Mouse (Mus musculus): Measurements from ENCODE around the gene Arhgap32. TPM values are rescaled to one million over a fixed set of nuclear protein-coding genes. Genes with fewer than 3 reads are reported as not detected.

Gene Arhgap32
- polyA plus RNA-seq, 1 experiment from 2014 or later = 16.6 TPM

DNA sequence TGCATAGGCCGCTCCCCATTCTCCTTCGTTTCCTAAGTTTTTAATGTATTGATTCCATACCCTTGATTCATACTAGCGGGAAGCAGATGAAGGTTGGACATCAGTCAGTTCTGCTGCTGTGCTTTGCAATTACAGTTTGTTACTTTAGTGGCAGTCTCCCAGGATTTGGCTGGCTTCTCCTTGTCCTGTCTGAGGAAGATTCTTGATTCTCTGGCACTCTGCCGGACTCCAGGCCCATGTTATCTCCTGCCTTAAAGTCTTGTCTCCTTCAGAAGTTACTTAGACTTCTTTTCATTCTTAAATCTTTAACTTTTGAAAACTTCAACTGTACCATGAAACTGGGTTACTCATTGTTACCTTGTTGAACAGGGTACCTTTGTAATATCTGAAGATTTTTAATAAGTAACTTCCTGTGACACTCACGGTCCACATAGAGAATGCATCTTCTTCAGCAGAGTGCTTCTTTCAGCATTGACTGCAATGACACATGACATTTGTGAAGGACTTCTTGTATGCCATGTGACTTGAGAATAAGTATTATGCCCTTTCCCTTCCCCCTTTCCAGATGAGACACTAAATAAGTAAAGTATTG is 52.7 kb downstream of the Arhgap32 start:
- ATAC-seq (ENCODE audit: low FRiP score) = no peak
- no peak overlapping the region for H3K4me2 ChIP-seq (replicated peaks)
- no peaks in the 10 kb centered on the region for H3K9me3 ChIP-seq (ENCODE audit: control insufficient read depth, low read length)
- H3K27ac ChIP-seq = no peak overlapping the region
- no peaks in the 10 kb centered on the region for H3K36me3 ChIP-seq (replicated peaks; ENCODE audit: control insufficient read depth, insufficient read depth)
- no peak overlapping the region for H3K4me3 ChIP-seq (replicated peaks; ENCODE audit: low read length)
- WGBS = 88% methylated on average over 5 of the region's 5 CpGs
- no peaks in the 10 kb centered on the region for H3K4me1 ChIP-seq (replicated peaks; ENCODE audit: control insufficient read depth, insufficient read depth, low read length)
- no peak for DNase-seq (ENCODE audit: low spot score)
- no peaks in the 10 kb centered on the region for H3K27me3 ChIP-seq (ENCODE audit: control insufficient read depth, insufficient read depth, low read length)
- no peak overlapping the region for H3K9ac ChIP-seq

DNA sequence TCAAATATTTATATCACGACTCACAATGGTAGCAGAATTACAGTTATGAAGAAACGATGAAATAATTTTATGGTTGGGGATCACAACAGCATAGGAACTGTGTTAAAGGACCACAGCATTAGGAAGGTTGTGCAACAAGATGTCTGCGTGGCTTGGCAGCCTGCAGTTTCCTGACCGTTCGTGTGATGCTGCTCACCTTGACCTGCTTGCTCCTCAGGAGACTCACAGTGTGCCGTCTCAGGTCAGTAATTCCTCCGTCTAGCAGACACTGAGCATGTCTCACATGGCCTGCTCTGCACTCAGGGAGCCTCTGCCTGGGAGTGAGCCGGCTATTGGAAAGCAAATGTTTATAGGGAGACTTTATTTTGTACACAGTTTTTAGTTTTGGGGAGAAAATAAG is 54.8 kb downstream of the Arhgap32 start:
- ATAC-seq (ENCODE audit: low FRiP score) (no peak), DNase-seq (ENCODE audit: low spot score) (no peak)
- no peaks in the 10 kb centered on the region for H3K4me1 ChIP-seq (replicated peaks; ENCODE audit: control insufficient read depth, insufficient read depth, low read length)
- H3K4me3 ChIP-seq (replicated peaks; ENCODE audit: low read length) = no peak overlapping the region
- H3K9ac ChIP-seq = no peak overlapping the region
- 88% methylated on average over 8 of the region's 8 CpGs for WGBS
- H3K36me3 ChIP-seq (replicated peaks; ENCODE audit: control insufficient read depth, insufficient read depth) = no peaks in the 10 kb centered on the region
- no peak overlapping the region for H3K4me2 ChIP-seq (replicated peaks)
- H3K27ac ChIP-seq = no peak overlapping the region
- no peaks in the 10 kb centered on the region for H3K27me3 ChIP-seq (ENCODE audit: control insufficient read depth, insufficient read depth, low read length)
- H3K9me3 ChIP-seq (ENCODE audit: control insufficient read depth, low read length) = no peaks in the 10 kb centered on the region

DNA sequence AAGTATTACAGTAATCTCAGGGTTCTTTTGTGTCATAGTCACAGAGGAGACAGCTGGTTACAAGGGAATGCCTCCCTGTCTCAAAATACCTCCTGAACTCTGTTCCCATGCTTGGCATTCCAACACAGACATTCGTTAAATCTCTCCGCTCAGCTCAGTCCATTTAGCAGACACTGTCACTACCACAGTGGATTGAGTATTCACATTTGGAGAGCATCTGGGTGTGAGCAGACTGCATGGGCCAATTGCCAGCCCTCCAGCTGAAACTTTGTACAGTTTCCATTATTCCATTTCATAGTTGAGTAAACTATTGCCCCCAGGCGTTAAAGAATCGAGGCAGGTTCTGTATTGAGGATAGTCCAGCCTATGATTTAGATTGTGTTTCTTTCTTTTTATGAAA is 60.7 kb downstream of the Arhgap32 start:
- Histone ChIP-seq H3K4me2 (replicated peaks) (no peak overlapping the region), H3K4me1 (replicated peaks; ENCODE audit: control insufficient read depth, insufficient read depth, low read length) (no peaks in the 10 kb centered on the region), H3K36me3 (replicated peaks; ENCODE audit: control insufficient read depth, insufficient read depth) (no peaks in the 10 kb centered on the region), H3K27ac (no peak overlapping the region), H3K4me3 (replicated peaks; ENCODE audit: low read length) (no peak overlapping the region), H3K9ac (no peak overlapping the region), H3K27me3 (ENCODE audit: control insufficient read depth, insufficient read depth, low read length) (no peaks in the 10 kb centered on the region), H3K9me3 (ENCODE audit: control insufficient read depth, low read length) (no peaks in the 10 kb centered on the region)
- DNase-seq (ENCODE audit: low spot score) = peak; percentile 64
- 45% methylated on average over 4 of the region's 4 CpGs for WGBS
- peak; percentile 34; the same call in 1 of the 2 replicates for ATAC-seq (ENCODE audit: low FRiP score)

GRCm38 (mm10) chr9:32181170-32181569 is 65.2 kb downstream of the Arhgap32 start:
- no peaks in the 10 kb centered on the region for H3K4me1 ChIP-seq (replicated peaks; ENCODE audit: control insufficient read depth, insufficient read depth, low read length)
- no peaks in the 10 kb centered on the region for H3K9me3 ChIP-seq (ENCODE audit: control insufficient read depth, low read length)
- ATAC-seq (ENCODE audit: low FRiP score) = no peak
- no peak overlapping the region for H3K4me2 ChIP-seq (replicated peaks)
- no peak for DNase-seq (ENCODE audit: low spot score)
- H3K36me3 ChIP-seq (replicated peaks; ENCODE audit: control insufficient read depth, insufficient read depth) = peaks cover 27% of the 10 kb centered on the region
- H3K4me3 ChIP-seq (replicated peaks; ENCODE audit: low read length) = no peak overlapping the region
- no peak overlapping the region for H3K27ac ChIP-seq
- no peaks in the 10 kb centered on the region for H3K27me3 ChIP-seq (ENCODE audit: control insufficient read depth, insufficient read depth, low read length)
- WGBS = 68% methylated on average over 2 of the region's 2 CpGs
- no peak overlapping the region for H3K9ac ChIP-seq

- H3K4me2 ChIP-seq (replicated peaks) = no peak overlapping the region
- WGBS = 99% methylated on average over 2 of the region's 2 CpGs
Observed at GRCm38 (mm10) chr9:32186489-32186888, 70.6 kb downstream of the Arhgap32 start.

DNA sequence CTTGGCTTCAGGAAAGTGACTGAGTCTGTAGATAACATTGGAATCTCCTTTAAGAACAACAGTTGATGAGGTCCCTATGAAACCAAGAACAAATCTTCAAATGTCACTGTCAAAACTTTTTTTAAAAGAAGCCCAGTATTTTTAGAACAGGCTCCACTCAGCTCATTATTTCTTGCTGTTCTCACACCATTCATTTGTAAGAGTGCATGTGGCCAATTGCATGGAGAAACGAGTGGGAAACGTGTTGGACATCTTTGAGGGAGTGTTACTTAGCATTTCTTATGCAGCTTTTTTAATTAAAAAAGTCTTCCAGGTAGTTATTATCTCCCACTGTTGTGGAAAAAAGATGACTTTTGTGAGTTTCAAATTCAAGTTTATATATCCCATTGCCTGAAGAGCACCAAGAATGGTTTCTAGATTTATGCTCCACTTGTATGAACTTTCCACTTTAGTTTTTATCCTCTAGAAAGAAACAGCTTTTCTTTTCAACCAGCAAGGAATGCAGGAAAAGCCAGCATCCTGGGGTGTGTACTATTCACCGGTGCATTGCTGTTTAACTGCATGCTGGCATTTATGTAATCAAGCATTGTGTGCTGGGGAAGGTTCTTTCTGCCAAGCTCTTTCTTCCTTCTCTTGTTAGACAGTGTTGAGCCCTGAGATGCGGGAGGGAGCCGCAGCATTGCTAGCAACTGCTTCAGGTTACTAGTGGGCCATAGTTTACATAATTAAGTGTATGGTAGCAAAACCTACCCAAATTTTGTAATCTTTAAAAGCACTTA is 76.5 kb downstream of the Arhgap32 start:
- Histone ChIP-seq H3K4me1 (replicated peaks; ENCODE audit: control insufficient read depth, insufficient read depth, low read length) (no peaks in the 10 kb centered on the region), H3K4me2 (replicated peaks) (no peak overlapping the region), H3K27me3 (ENCODE audit: control insufficient read depth, insufficient read depth, low read length) (no peaks in the 10 kb centered on the region), H3K36me3 (replicated peaks; ENCODE audit: control insufficient read depth, insufficient read depth) (peaks cover 11% of the 10 kb centered on the region), H3K4me3 (replicated peaks; ENCODE audit: low read length) (no peak overlapping the region), H3K27ac (no peak overlapping the region), H3K9me3 (ENCODE audit: control insufficient read depth, low read length) (no peaks in the 10 kb centered on the region), H3K9ac (no peak overlapping the region)
- WGBS = 38% methylated on average over 5 of the region's 5 CpGs
- ATAC-seq (ENCODE audit: low FRiP score) (no peak), DNase-seq (ENCODE audit: low spot score) (no peak)

More at GRCm38 (mm10) chr9:32186489-32186888, 70.6 kb downstream of the Arhgap32 start:
- Histone ChIP-seq H3K27me3 (ENCODE audit: control insufficient read depth, insufficient read depth, low read length) (no peaks in the 10 kb centered on the region), H3K4me3 (replicated peaks; ENCODE audit: low read length) (no peak overlapping the region), H3K4me1 (replicated peaks; ENCODE audit: control insufficient read depth, insufficient read depth, low read length) (no peaks in the 10 kb centered on the region), H3K27ac (no peak overlapping the region), H3K9me3 (ENCODE audit: control insufficient read depth, low read length) (no peaks in the 10 kb centered on the region), H3K36me3 (replicated peaks; ENCODE audit: control insufficient read depth, insufficient read depth) (peaks cover 31% of the 10 kb centered on the region), H3K9ac (no peak overlapping the region)
- DNase-seq (ENCODE audit: low spot score) (no peak), ATAC-seq (ENCODE audit: low FRiP score) (no peak)

DNA sequence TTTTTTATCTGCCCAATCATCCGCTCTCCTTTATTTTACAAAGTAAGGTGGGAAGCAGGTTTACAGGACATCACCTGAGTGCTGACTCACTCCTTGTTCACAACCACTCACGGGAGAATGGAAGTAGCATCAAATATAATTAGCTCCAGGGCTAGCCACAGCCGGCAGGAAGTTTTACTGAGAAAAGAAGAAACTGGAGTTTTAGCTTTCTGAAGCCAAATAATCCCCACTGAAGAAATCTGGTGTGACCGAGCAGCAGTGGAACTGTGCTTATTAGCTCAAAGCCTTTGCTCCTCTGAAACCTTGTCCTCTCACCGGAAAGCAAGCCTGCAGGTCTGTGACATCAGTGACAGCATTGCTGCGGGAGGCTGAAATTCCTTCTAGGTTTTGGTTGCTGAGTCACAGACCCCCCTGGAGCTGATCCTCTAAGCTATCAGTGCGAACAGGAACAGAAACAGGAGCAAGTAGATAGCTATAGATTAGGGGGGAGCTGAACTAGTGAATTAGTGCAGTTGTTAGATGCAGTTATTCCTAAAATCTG is 88.6 kb downstream of the Arhgap32 start:
- DNase-seq (ENCODE audit: low spot score) (no peak), ATAC-seq (ENCODE audit: low FRiP score) (no peak)
- no peak overlapping the region for H3K4me2 ChIP-seq (replicated peaks)
- H3K27ac ChIP-seq = no peak overlapping the region
- no peaks in the 10 kb centered on the region for H3K27me3 ChIP-seq (ENCODE audit: control insufficient read depth, insufficient read depth, low read length)
- no peak overlapping the region for H3K4me3 ChIP-seq (replicated peaks; ENCODE audit: low read length)
- H3K9ac ChIP-seq = no peak overlapping the region
- H3K36me3 ChIP-seq (replicated peaks; ENCODE audit: control insufficient read depth, insufficient read depth) = no peaks in the 10 kb centered on the region; the same call in 1 of the 2 replicates
- H3K4me1 ChIP-seq (replicated peaks; ENCODE audit: control insufficient read depth, insufficient read depth, low read length) = no peaks in the 10 kb centered on the region
- H3K9me3 ChIP-seq (ENCODE audit: control insufficient read depth, low read length) = no peaks in the 10 kb centered on the region
- 69% methylated on average over 7 of the region's 7 CpGs for whole genome bisulfite sequencing

DNA sequence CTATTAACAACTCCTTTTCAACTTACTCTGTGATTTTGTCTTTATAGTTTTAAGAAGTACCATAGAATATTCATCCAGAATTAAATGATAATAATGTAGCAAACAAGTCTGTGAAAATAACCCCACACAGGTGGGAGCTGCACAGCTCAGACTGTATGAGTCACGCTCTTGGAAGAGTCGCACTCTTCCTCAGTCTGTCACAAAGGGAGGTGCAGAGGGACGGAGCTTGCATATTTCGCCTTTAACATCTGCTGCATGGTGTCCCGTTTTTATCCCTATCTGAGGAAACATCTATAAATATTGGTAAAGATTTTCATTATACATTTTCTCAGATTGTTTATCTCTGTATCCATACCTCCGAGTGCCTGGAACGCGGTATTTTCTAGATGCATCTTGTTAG is 91.2 kb downstream of the Arhgap32 start:
- ATAC-seq (ENCODE audit: low FRiP score) = no peak
- Histone ChIP-seq H3K27ac (no peak overlapping the region), H3K36me3 (replicated peaks; ENCODE audit: control insufficient read depth, insufficient read depth) (no peaks in the 10 kb centered on the region), H3K9me3 (ENCODE audit: control insufficient read depth, low read length) (no peaks in the 10 kb centered on the region), H3K4me2 (replicated peaks) (no peak overlapping the region), H3K9ac (no peak overlapping the region), H3K4me3 (replicated peaks; ENCODE audit: low read length) (no peak overlapping the region), H3K27me3 (ENCODE audit: control insufficient read depth, insufficient read depth, low read length) (no peaks in the 10 kb centered on the region), H3K4me1 (replicated peaks; ENCODE audit: control insufficient read depth, insufficient read depth, low read length) (no peaks in the 10 kb centered on the region)
- WGBS = 95% methylated on average over 8 of the region's 8 CpGs
- DNase-seq (ENCODE audit: low spot score) = no peak

- H3K27ac ChIP-seq = no peak overlapping the region
- H3K9me3 ChIP-seq (ENCODE audit: control insufficient read depth, low read length) = no peaks in the 10 kb centered on the region
- ATAC-seq (ENCODE audit: low FRiP score) (no peak), DNase-seq (ENCODE audit: low spot score) (no peak)
- no peaks in the 10 kb centered on the region for H3K36me3 ChIP-seq (replicated peaks; ENCODE audit: control insufficient read depth, insufficient read depth)
- H3K27me3 ChIP-seq (ENCODE audit: control insufficient read depth, insufficient read depth, low read length) = no peaks in the 10 kb centered on the region
- H3K4me2 ChIP-seq (replicated peaks) = no peak overlapping the region
- no peak overlapping the region for H3K4me3 ChIP-seq (replicated peaks; ENCODE audit: low read length)
- WGBS = 88% methylated on average over 5 of the region's 5 CpGs
- H3K9ac ChIP-seq = no peak overlapping the region
- no peaks in the 10 kb centered on the region for H3K4me1 ChIP-seq (replicated peaks; ENCODE audit: control insufficient read depth, insufficient read depth, low read length)
Observed at GRCm38 (mm10) chr9:32208071-32208470, 92.1 kb downstream of the Arhgap32 start.

All from hindbrain, embryonic 14.5 days (tissue).